Mouse (Mus musculus) midbrain, embryonic 16.5 days (tissue): ENCODE data around the gene Naa50. TPM values are rescaled to one million over a fixed set of nuclear protein-coding genes. Genes with fewer than 3 reads are reported as not detected.

Experiments used
- ATAC-seq: fragments of 200-750 bp; cut with Nextera tagmentation; 2 replicates; pipeline ENCODE4 v1.8.0; 2017; ENCODE audit warnings: moderate TSS enrichment
- H3K27ac ChIP-seq: fragments of 300-500 bp; sonication (generic); 2 replicates; pipeline ENCODE4 v1.5.1; 2014; ENCODE audit warnings: mild to moderate bottlenecking, low read length, mixed read lengths
- H3K27me3 ChIP-seq: fragments of 300-500 bp; sonication (generic); 2 replicates; pipeline ENCODE4 v1.6.1; 2014; ENCODE audit warnings: low read depth, low read length, mixed read lengths; ENCODE audit not compliant: control insufficient read depth, insufficient read depth
- H3K36me3 ChIP-seq: fragments of 300-500 bp; sonication (generic); 2 replicates; pipeline ENCODE4 v1.6.1; 2014; ENCODE audit warnings: mild to moderate bottlenecking, low read length, moderate library complexity, mixed read lengths; ENCODE audit not compliant: control insufficient read depth, insufficient read depth
- H3K4me1 ChIP-seq: fragments of 300-500 bp; sonication (generic); 2 replicates; pipeline ENCODE4 v1.6.1; 2014; ENCODE audit warnings: mild to moderate bottlenecking, low read length, mixed read lengths; ENCODE audit not compliant: control insufficient read depth, insufficient read depth
- H3K4me2 ChIP-seq: fragments of 300-500 bp; sonication (generic); 2 replicates; pipeline ENCODE4 v1.6.1; 2014; ENCODE audit warnings: mild to moderate bottlenecking, low read length, mixed read lengths
- H3K4me3 ChIP-seq: fragments of 300-500 bp; sonication (generic); 2 replicates; pipeline ENCODE4 v1.5.1; 2014; ENCODE audit warnings: low read depth, mild to moderate bottlenecking, low read length, moderate library complexity, mixed read lengths
- H3K9ac ChIP-seq: fragments of 300-500 bp; sonication (generic); 2 replicates; pipeline ENCODE4 v1.6.1; 2014; ENCODE audit warnings: low read depth, low read length, mixed read lengths
- H3K9me3 ChIP-seq: fragments of 300-500 bp; sonication (generic); replicated peaks from 2 replicates; pipeline ENCODE4 v1.6.1; 2014; ENCODE audit warnings: mild to moderate bottlenecking, low read length, mixed read lengths; ENCODE audit not compliant: control insufficient read depth, poor library complexity, severe bottlenecking
- WGBS: fragments of 180-500 bp; shearing (Covaris S2); extraction: QIAGEN DNeasy Blood & Tissue Kit; methylation state at CpG from one replicate; pipeline ENCODE4 v1.1.7; 2014; 5-methylcytosine and 5-hydroxymethylcytosine counted together
- polyA plus RNA-seq: library from polyadenylated mRNA; unstranded; fragments of >200 nt; fragmentation: Nextera tagmentation; extraction: Ambion mirVana; gene quantifications from 2 replicates; pipeline ENCODE4 v1.2.1, GENCODE M21; 2015

The Naa50 gene
- polyA plus RNA-seq, 1 experiment from 2014 or later: 59.8 TPM

DNA sequence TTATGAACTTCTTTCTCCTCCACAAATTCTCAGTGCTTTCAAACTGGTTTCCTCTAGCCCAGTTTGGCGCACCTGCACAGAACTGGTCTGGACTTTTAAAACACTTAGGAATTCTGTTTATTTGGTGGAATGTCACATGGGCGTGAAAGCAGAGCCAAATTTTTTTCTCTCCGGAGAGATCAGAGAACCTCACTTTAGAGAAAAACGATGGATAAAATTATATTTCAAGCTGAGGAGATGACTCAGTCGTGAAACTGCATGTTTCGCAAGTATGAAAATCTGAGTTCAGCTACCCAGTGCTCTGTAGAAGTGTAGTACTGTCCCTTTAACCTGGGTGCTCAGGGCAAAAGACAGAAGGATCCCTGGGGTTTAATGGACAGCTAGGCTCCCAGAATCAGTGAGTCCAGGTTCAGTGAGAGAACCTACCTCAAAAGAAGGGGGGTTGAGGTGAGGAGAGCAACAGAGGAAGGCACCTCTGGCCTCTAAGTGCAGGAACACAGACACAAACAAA, 3.1 kb upstream of the Naa50 start:
- H3K27ac ChIP-seq: no peak overlapping the region
- H3K36me3 ChIP-seq: no peaks in the 10 kb centered on the region
- H3K4me3 ChIP-seq: no peak overlapping the region
- WGBS: 90% methylated on average over 6 of the region's 6 CpGs
- no peaks in the 10 kb centered on the region for H3K27me3 ChIP-seq
- no peak overlapping the region for H3K9ac ChIP-seq
- ATAC-seq: no peak
- H3K4me2 ChIP-seq: no peak overlapping the region
- H3K4me1 ChIP-seq: peaks cover 21% of the 10 kb centered on the region
- no peaks in the 10 kb centered on the region for H3K9me3 ChIP-seq

DNA sequence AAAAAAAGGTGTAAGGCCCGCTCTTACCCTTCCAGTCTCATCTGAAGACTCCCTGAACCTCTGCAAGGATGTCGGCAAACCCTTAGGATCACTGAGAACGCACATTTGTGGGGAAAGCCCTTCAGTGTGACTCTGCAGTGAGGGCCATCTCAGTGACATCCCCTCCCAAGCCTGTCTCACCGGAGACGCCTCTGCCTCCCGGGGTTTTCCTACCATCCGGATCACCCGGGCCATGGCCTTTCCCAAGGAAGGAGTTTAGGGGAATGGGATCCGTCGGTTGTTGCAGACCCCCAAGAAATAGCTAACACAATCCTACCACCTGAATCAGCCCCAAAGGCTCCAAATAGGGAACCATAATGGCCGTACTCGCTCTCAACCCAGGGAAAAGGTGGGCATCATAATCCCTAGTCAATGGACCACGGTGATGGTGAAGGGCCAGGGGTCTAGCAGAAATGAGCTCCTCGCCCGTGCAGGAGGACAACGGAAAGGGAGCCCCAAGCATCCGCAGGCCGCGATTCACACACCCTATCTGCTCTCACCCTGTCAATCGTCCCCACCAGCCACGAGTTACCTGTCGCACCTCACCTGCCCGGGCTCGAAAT, 1.2 kb upstream of the Naa50 start:
- H3K4me1 ChIP-seq: peaks cover 23% of the 10 kb centered on the region
- H3K27me3 ChIP-seq: no peaks in the 10 kb centered on the region
- peak; percentile 70; the same call in 1 of the 2 replicates for ATAC-seq
- WGBS: 1% methylated on average over 24 of the region's 24 CpGs
- no peaks in the 10 kb centered on the region for H3K9me3 ChIP-seq
- no peaks in the 10 kb centered on the region for H3K36me3 ChIP-seq
- H3K4me2 ChIP-seq: peak overlapping the region; percentile 97
- peak overlapping the region; percentile 98 for H3K27ac ChIP-seq
- H3K9ac ChIP-seq: peak overlapping the region; percentile 94
- peak overlapping the region; percentile 99 for H3K4me3 ChIP-seq

DNA sequence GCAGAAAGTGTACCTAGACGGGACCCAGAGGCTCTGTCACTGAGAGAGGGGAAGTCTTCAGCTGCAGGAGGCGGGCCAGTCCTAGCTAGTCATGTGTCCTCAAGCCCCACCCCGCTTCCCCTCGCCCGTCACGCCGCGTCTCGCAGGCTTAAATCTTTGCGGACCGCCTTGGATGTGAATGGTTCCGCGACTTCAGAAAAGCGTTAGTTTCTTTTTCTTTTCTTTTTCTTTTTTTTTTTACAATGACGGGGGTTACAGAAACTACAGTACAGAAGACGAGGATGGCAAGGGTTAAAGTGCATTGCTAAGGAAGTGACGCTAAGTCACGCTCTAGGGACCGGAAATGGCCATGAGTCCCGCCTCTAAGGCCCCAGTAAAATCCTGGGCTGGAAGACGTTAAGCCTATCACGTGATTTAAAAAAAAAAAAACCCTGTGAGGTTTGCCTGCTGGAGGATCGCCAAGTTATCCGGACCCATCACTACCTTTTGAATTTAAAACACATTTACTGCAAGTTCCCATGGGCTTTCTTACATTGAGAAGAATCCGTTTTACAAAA, 573 bp upstream of the Naa50 start:
- peak overlapping the region; percentile 94 for H3K9ac ChIP-seq
- H3K27ac ChIP-seq: peak overlapping the region; percentile 98
- no peaks in the 10 kb centered on the region for H3K27me3 ChIP-seq
- H3K4me2 ChIP-seq: peak overlapping the region; percentile 97
- H3K4me3 ChIP-seq: peak overlapping the region; percentile 99
- no peaks in the 10 kb centered on the region for H3K9me3 ChIP-seq
- H3K36me3 ChIP-seq: no peaks in the 10 kb centered on the region
- ATAC-seq: peak; percentile 93
- peaks cover 23% of the 10 kb centered on the region for H3K4me1 ChIP-seq
- under 1% methylated on average over 25 of the region's 25 CpGs for WGBS

DNA sequence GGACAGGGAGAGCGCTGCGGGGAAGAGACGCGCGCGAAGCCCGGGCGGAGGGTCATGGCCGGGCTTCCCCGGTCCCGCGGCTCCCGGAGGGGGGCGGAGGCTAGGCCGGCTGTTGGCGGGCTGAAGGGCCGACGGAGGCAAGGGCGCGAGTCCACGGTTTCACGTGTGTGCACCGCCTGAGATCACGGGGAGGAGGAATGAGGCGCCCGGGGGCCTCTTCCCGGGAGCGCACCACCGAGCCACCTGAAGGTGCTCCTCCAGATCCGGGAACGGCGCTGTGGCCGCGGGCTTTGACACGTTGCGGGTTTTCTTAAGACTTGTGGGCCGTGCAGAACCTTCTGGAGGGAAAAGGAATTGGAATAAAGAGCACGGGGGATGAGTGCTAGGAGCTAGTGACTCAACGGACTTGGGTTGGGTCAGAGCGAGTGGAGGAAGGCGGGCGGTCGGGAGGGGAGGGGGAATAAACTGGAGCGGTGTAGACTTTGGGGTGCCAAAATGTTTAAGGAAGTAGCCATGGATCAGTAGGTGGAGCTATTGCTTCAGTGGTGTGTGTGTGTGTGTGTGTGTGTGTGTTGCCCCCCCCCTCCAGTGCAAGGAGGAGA, 657 bp downstream of the Naa50 start:
- Histone ChIP-seq H3K36me3 (no peaks in the 10 kb centered on the region), H3K9me3 (no peaks in the 10 kb centered on the region), H3K4me3 (peak overlapping the region; percentile 99), H3K9ac (peak overlapping the region; percentile 92), H3K27ac (peak overlapping the region; percentile 98), H3K27me3 (no peaks in the 10 kb centered on the region), H3K4me1 (peaks cover 23% of the 10 kb centered on the region), H3K4me2 (peak overlapping the region; percentile 68)
- WGBS: under 1% methylated on average over 40 of the region's 44 CpGs
- ATAC-seq: peak; percentile 33

DNA sequence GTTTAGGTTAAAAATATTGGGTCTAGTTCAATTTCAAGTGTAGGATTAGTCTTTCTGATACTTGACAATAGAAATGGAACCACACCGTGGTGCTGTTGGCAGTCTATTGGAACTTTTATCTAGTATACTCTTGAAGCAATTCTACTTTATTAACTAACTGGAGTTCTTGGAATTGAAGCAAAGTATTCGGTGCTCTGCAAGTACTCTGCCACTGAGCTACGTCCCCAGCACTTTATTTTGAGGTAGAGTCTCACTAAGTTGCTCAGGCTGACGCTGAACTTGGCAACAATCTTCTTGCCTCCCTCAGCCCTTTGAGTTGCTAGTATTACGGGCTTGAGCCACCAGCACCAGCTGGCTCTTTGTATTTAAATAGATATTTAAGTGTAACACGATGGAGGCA, 1.9 kb downstream of the Naa50 start:
- ATAC-seq: no peak
- Histone ChIP-seq H3K4me3 (no peak overlapping the region), H3K27ac (no peak overlapping the region), H3K4me2 (peak overlapping the region; percentile 30; the same call in 1 of the 2 replicates), H3K36me3 (no peaks in the 10 kb centered on the region), H3K9ac (no peak overlapping the region), H3K27me3 (no peaks in the 10 kb centered on the region), H3K4me1 (peaks cover 23% of the 10 kb centered on the region), H3K9me3 (no peaks in the 10 kb centered on the region)
- WGBS: 41% methylated on average over 6 of the region's 6 CpGs

DNA sequence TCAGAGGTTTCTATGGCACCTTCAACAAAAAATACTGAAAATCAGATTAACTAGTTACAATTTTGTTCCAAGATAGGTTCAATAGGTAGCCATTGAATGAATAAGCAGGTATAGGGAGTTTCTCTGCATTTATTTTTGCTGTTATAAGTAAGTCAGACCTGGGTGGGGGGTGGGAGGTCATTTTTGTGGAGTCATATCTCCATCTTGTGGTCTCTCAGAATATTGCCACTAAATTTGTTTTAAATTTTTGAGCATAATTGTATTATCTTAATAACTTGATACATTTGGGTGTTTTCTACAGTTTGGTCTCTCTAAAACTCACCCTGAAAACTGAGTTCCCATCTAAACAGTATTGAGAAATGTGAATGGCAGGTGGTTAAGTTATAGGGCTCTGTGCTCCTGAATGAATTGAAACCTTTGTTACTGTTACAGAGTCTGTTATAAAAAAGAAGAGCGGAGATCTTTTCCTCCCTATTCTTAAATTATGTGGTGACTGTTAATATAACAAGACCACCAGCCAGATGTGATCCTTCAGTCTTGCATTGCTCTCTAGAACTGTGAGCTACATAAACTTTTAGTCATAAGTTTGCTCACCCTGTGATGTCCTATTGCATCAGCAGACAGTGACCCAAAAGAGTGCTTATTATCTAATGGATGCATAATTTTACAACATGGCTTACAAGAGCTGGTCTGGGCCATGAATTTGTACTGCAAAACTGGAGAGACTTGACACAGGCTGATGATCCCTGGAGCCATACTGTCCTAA, 9.6 kb downstream of the Naa50 start:
- H3K4me2 ChIP-seq: no peak overlapping the region
- no peaks in the 10 kb centered on the region for H3K27me3 ChIP-seq
- no peak for ATAC-seq
- H3K9me3 ChIP-seq: no peaks in the 10 kb centered on the region
- WGBS: 100% methylated on average over 1 of the region's 1 CpGs
- H3K27ac ChIP-seq: no peak overlapping the region
- no peak overlapping the region for H3K9ac ChIP-seq
- H3K4me3 ChIP-seq: no peak overlapping the region
- H3K36me3 ChIP-seq: no peaks in the 10 kb centered on the region
- H3K4me1 ChIP-seq: 0 out of 2 replicates have a peak, but pooled peaks cover 2% of the 10 kb centered on the region

DNA sequence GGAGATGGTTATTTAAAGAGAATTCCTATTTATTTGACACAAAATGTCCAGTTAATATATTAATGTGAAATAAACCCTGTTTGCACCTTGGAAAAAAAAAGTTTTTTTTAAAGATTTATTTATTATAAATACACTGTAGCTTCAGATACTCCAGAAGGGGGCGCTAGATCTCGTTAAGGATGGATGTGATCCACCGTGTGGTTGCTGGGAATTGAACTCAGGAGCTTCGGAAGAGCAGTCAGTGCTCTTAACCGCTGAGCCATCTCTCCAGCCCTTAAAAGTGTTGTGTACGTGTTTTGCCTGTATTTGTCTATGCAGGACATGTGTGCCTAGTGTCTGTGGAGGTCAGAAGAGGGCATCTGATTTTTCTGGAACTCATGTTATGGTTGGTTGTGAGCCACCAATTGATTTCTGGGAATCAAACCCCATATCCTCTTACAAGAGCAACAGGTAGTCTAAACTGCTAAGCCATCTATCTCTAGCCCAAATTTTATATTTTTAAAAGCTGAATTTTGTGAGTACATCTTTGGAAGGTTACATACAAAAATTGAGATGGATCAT, 14.9 kb downstream of the Naa50 start:
- WGBS: 70% methylated on average over 6 of the region's 6 CpGs
- Histone ChIP-seq H3K9ac (no peak overlapping the region), H3K9me3 (no peaks in the 10 kb centered on the region), H3K4me3 (no peak overlapping the region), H3K4me2 (no peak overlapping the region), H3K4me1 (no peaks in the 10 kb centered on the region), H3K27ac (no peak overlapping the region), H3K36me3 (no peaks in the 10 kb centered on the region), H3K27me3 (no peaks in the 10 kb centered on the region)
- no peak for ATAC-seq

DNA sequence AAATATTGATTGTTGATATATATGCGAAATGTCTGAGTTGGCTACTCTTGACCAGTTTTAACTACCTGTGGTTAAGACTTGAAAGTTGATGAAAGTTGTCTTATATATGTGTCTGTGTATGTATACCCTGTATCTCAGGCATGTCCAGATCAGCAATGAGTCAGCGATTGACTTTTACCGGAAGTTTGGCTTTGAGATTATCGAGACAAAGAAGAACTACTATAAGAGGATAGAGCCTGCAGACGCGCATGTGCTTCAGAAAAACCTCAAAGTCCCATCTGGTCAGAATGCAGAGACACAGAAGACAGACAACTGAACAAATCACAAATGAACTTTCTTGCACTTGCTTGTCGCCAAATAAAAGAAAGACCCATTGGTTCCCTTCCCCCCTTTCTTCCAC, 19.7 kb downstream of the Naa50 start:
- WGBS: 93% methylated on average over 7 of the region's 7 CpGs
- no peaks in the 10 kb centered on the region for H3K4me1 ChIP-seq
- no peak overlapping the region for H3K9ac ChIP-seq
- H3K36me3 ChIP-seq: 0 out of 2 replicates have a peak, but pooled peaks cover 3% of the 10 kb centered on the region
- ATAC-seq: no peak
- no peak overlapping the region for H3K27ac ChIP-seq
- no peak overlapping the region for H3K4me2 ChIP-seq
- H3K4me3 ChIP-seq: no peak overlapping the region
- no peaks in the 10 kb centered on the region for H3K9me3 ChIP-seq
- no peaks in the 10 kb centered on the region for H3K27me3 ChIP-seq
